Mouse (Mus musculus): ENCODE measurements around the gene Tmsb10.

DNA sequence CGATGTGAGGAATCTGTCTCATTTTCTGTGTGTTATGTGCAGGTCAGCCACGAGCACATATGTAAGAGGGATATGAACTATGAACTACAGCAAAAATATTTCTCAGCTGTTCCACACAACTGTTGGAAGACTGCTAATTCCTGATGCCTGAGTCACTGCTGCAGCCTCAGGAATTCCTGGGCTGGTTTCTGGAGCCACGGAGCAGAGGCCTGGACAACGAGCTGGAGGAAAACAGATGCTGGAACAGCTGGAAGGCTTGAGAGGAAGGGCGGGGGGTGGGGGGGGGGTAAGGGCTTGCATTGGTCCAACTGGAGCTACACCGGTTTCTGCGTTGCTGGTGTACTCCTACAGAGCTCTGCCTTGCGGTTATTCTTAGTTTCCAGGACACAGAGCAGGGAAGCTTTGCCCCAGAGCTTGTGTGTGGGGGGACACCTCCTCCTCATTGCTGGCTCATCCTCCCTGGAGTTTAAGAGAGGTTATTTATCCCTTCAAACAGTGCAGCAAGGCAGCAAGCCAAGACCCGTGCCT is 22.6 kb upstream of the Tmsb10 start:
- TF ChIP-seq POLR2A (IDR thresholded peaks at IDR 0.05; ENCODE audit: low read depth, low read length) (no peak), CTCF (IDR thresholded peaks at IDR 0.05; ENCODE audit: extremely low read depth, insufficient read length, insufficient replicate concordance, low read depth, low read length) (no peak)

Data from small intestine, adult 2 months (tissue).